8 mouse cellular contexts compared by ENCODE assay signal in the genomic region with DNA sequence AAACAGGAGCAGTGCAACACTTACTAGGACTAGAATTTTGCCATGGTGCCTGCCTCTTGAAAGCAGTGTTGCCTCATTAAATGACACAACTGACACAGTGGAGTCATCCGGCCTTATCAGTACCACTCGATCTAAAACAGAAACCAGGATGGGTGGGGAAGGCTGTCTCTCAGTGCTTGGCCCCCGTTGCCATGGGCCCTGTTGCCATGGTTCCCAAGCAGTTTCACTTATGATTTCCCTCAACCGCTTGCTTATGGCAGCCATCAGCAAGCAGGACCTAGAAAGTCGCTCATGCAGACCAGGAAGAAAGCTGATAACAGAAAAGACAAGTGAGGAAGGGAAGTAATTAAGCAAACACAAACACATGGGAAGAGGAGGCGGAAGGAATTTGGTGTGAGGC. TPM values are rescaled to one million over a fixed set of nuclear protein-coding genes. Genes with fewer than 3 reads are reported as not detected.
A peak's percentile ranks its signal among the peaks of the same experiment; 100 is the strongest.
DNase-seq lines count a peak whose midpoint lies in the region; ATAC-seq and TF ChIP-seq lines count a peak whose summit lies in the region.

No protein-coding gene starts in this region.

- H3K9me3 ChIP-seq in forebrain, postnatal 0 days (ENCODE audit: low read length): no peaks in the 10 kb centered on the region
- no peaks in the 10 kb centered on the region for H3K9me3 ChIP-seq in forebrain, embryonic 11.5 days (ENCODE audit: control insufficient read depth, low read length)

- H3K9ac ChIP-seq in forebrain, postnatal 0 days: no peak overlapping the region
- no peak overlapping the region for H3K9ac ChIP-seq in forebrain, embryonic 11.5 days (ENCODE audit: low read length)

- H3K4me1 ChIP-seq in forebrain, postnatal 0 days (ENCODE audit: insufficient read depth): no peaks in the 10 kb centered on the region
- H3K4me1 ChIP-seq in forebrain, embryonic 11.5 days (replicated peaks; ENCODE audit: control insufficient read depth, insufficient read depth, low read length): no peaks in the 10 kb centered on the region

- peak; percentile 78 for ATAC-seq in forebrain, postnatal 0 days
- ATAC-seq in forebrain, embryonic 11.5 days (replicated peaks; ENCODE audit: low FRiP score): no peak
- ATAC-seq in monocyte, adult 5-6 weeks (replicated peaks; ENCODE audit: insufficient number of reproducible peaks, low FRiP score, low TSS enrichment, poor library complexity, severe bottlenecking): peak; percentile 84

- H3K36me3 ChIP-seq in forebrain, postnatal 0 days (ENCODE audit: insufficient read depth): no peaks in the 10 kb centered on the region
- no peaks in the 10 kb centered on the region for H3K36me3 ChIP-seq in forebrain, embryonic 11.5 days (ENCODE audit: control insufficient read depth, insufficient read depth, low read length)

- no peak overlapping the region for H3K4me2 ChIP-seq in forebrain, postnatal 0 days (ENCODE audit: low read depth)
- no peak overlapping the region for H3K4me2 ChIP-seq in forebrain, embryonic 11.5 days (ENCODE audit: low read depth, low read length, severe bottlenecking)

- H3K27ac ChIP-seq in forebrain, postnatal 0 days (ENCODE audit: low read depth, low read length): 0 out of 2 replicates have a peak overlapping the region, but pooled peaks have one; percentile 3
- no peak overlapping the region for H3K27ac ChIP-seq in forebrain, embryonic 11.5 days (ENCODE audit: low read depth, low read length)

- H3K27me3 ChIP-seq in forebrain, postnatal 0 days (ENCODE audit: insufficient read depth, low read length): no peaks in the 10 kb centered on the region
- peaks cover 2% of the 10 kb centered on the region; the same call in 1 of the 2 replicates for H3K27me3 ChIP-seq in forebrain, embryonic 11.5 days (ENCODE audit: control insufficient read depth, insufficient read depth, low read length)

- peak; percentile 31 for DNase-seq in forebrain, postnatal 0 days
- no peak for DNase-seq in forebrain, embryonic 11.5 days (ENCODE audit: low spot score)
- peak; percentile 3 to 11 for DNase-seq in urinary bladder, adult 18-20 months (ENCODE audit: low spot score in 2 of 2)
- no peak for DNase-seq in urinary bladder, adult 2 months (ENCODE audit: low spot score)
- DNase-seq in kidney, postnatal 25 days: peak; percentile 60 to 70
- no peak for DNase-seq in urinary bladder, postnatal 4 days (ENCODE audit: low spot score in 2 of 2)
- DNase-seq in testis, postnatal 14 days (ENCODE audit: low spot score): no peak

- no peak for TF ChIP-seq CTCF in forebrain, postnatal 0 days (IDR thresholded peaks at IDR 0.05; ENCODE audit: low read depth)

- WGBS in forebrain, postnatal 0 days: 51% methylated on average over 6 of the region's 6 CpGs
- WGBS in forebrain, embryonic 11.5 days: 70% methylated on average over 6 of the region's 6 CpGs

- H3K4me3 ChIP-seq in forebrain, postnatal 0 days (ENCODE audit: low read depth, low read length): no peak overlapping the region
- no peak overlapping the region for H3K4me3 ChIP-seq in forebrain, embryonic 11.5 days (ENCODE audit: low read depth, low read length)

RNA-seq across cellular contexts. Expression of gene Rtl5, which starts 39.3 kb away (rescaled TPM):
- 25.5 and 39.5 TPM in 2 replicates for total RNA-seq in forebrain, postnatal 0 days (2014; rRNA removed)
- polyA plus RNA-seq in forebrain, postnatal 0 days (2015; fragmentation: Nextera tagmentation; extraction: Ambion mirVana): 2.5 and 6.0 TPM in 2 replicates
- 4.6 and 5.9 TPM in 2 replicates for polyA plus RNA-seq in forebrain, embryonic 11.5 days (2014; fragmentation: Nextera tagmentation; extraction: Ambion mirVana)
- 4.7 and 7.0 TPM in 2 replicates for polyA plus RNA-seq in urinary bladder, adult 2 months (2012; rRNA removed)
- 1.6 to 3.7 TPM (median 2.1 TPM) in 3 replicates for total RNA-seq in monocyte, adult 5-6 weeks (2017)

Comparison
In these comparisons a context has a peak if more than half of its experiments do, and no peak if none do; other contexts are left out.
1. DNase-seq: peak in forebrain, postnatal 0 days (single experiment), urinary bladder, adult 18-20 months (2 of 2) and kidney, postnatal 25 days (2 of 2); none in forebrain, embryonic 11.5 days (single experiment), urinary bladder, adult 2 months (single experiment), urinary bladder, postnatal 4 days (0 of 2) and testis, postnatal 14 days (single experiment).